In the genomic region with DNA sequence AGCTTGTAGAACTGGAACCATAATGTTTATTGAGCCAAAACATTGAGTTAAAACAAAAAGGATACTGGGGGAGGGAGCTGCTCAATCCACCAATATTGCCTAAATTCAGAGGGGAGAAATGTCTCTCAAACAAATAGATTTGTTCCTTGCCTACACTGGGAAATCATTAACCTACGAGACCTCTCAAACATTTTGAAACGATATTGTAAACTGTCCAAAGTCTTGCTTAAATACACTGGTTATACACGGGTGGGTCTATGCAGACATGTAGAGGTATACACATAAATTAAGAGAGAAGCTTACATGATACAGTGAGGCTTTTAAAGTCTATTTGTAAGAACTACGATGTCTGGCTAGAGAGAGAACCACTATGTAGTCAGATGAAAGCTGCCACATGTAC, we compare ENCODE assay signal across 24 mouse cellular contexts.
"Had no signal": no experiment of that assay in that cellular context is flagged by ENCODE, and none has a peak within 500 bp of the region (broad histone marks: within the 10 kb centered on the region; RNA-seq: fewer than 3 reads in every experiment).

No protein-coding gene starts in this region.

- H3K9me3 ChIP-seq: heart, embryonic 10.5 days; heart, embryonic 13.5 days; heart, embryonic 15.5 days; hindbrain, embryonic 13.5 days; hindbrain, embryonic 15.5 days; limb, embryonic 13.5 days; limb, embryonic 15.5 days had no signal

- DNase-seq: gastrocnemius, adult 2 months; gastrocnemius, postnatal 10 days; gastrocnemius, postnatal 25 days; heart, adult 18-20 months; heart, postnatal 14 days; heart, postnatal 36 days; kidney, adult 11 months; kidney, adult 8-10 months; kidney, postnatal 14 days; layer of hippocampus, adult 9-11 months; layer of hippocampus, postnatal 36 days; left cerebral cortex, postnatal 4 days had no signal

- H3K4me3 ChIP-seq: gastrocnemius, adult 2 months; heart, embryonic 10.5 days; heart, embryonic 13.5 days; heart, embryonic 15.5 days; hindbrain, embryonic 13.5 days; hindbrain, embryonic 15.5 days; limb, embryonic 13.5 days; limb, embryonic 15.5 days had no signal

- H3K4me2 ChIP-seq: heart, embryonic 13.5 days; heart, embryonic 15.5 days; hindbrain, embryonic 13.5 days; hindbrain, embryonic 15.5 days; limb, embryonic 13.5 days; limb, embryonic 15.5 days had no signal

- H3K36me3 ChIP-seq: hindbrain, embryonic 15.5 days had no signal

- H3K9ac ChIP-seq: heart, embryonic 13.5 days; heart, embryonic 15.5 days; hindbrain, embryonic 13.5 days; hindbrain, embryonic 15.5 days; limb, embryonic 13.5 days; limb, embryonic 15.5 days; liver, embryonic 14.5 days had no signal

- H3K4me1 ChIP-seq: heart, embryonic 10.5 days; hindbrain, embryonic 13.5 days; hindbrain, embryonic 15.5 days had no signal

- ATAC-seq: forebrain, embryonic 16.5 days; hindbrain, postnatal 0 days; intestine, embryonic 16.5 days had no signal

- H3K27me3 ChIP-seq: heart, embryonic 13.5 days; heart, embryonic 15.5 days; hindbrain, embryonic 13.5 days; hindbrain, embryonic 15.5 days; limb, embryonic 13.5 days; limb, embryonic 15.5 days had no signal

- H3K27ac ChIP-seq: gastrocnemius, adult 2 months; heart, embryonic 10.5 days; heart, embryonic 13.5 days; heart, embryonic 15.5 days; hindbrain, embryonic 13.5 days; hindbrain, embryonic 15.5 days; hindbrain, postnatal 0 days; kidney, postnatal 0 days; limb, embryonic 13.5 days; limb, embryonic 15.5 days; liver, embryonic 14.5 days had no signal
